Mouse (Mus musculus): ENCODE data around the gene Fhl1. TPM values are rescaled to one million over a fixed set of nuclear protein-coding genes. Genes with fewer than 3 reads are reported as not detected.

The Fhl1 gene
- total RNA-seq, 2 experiments from 2014 or later, result 4.2 TPM; not detected in 1

DNA sequence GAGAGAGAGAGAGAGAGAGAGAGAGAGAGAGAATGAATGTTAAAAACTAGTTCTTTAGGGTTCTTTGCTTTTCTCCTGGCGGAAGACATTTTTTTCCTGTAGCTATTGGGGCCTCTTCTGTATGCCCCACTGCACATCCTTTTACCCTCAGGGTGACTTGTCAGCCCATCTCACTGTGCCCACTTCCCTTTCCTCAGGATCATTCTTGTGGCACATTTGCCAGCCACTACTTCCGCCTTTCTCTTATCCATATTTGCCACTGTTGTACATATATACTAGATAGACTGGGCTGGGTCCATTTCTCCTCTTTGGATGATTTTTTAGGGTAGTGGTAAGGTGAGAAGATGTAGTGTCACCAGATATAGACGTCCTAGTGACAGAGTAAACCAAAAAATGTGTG is 9.8 kb downstream of the Fhl1 start:
- no peak for ATAC-seq (replicated peaks; ENCODE audit: low FRiP score, poor library complexity, severe bottlenecking)

DNA sequence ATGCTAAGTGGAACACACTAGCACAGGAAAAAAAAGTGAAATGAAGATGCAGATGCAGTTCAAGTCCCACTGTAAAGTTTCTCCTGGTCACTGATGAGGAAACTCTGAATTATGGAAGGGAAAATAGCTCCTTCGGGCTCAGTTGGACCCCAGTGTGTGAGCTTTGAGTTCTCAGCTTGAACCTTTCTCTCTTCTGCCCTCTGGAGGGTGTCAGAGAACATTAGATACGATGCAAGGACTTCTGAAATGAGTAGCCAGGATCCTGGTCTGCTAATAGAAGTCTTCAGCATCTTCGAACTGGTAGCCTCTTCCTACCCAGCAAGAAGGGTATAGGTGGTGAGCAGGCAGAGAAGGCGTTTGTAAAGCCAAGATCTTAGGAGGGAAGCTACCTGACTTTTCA is 19.9 kb downstream of the Fhl1 start:
- ATAC-seq (replicated peaks; ENCODE audit: low FRiP score, poor library complexity, severe bottlenecking), result no peak

DNA sequence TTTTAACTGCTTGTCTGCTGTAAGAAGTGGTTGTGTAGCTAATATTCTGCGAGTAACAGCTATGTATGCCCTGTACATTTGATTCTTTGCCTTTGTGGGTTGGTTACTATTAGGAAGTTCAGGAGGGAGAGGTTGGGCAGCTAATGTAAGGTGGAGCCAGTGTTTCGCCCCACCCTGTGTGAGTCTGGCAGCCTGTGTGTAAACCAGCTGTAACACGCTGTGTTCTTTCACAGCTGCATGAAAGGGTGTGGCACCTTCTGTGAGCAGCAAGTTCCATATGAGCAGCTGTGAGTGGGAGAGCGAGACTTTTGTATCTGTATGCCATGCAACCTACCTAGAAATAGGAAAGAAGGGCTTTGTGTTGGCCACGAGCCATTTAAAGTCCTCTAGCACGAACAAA is 20.6 kb downstream of the Fhl1 start:
- no peak for ATAC-seq (replicated peaks; ENCODE audit: low FRiP score, poor library complexity, severe bottlenecking)

DNA sequence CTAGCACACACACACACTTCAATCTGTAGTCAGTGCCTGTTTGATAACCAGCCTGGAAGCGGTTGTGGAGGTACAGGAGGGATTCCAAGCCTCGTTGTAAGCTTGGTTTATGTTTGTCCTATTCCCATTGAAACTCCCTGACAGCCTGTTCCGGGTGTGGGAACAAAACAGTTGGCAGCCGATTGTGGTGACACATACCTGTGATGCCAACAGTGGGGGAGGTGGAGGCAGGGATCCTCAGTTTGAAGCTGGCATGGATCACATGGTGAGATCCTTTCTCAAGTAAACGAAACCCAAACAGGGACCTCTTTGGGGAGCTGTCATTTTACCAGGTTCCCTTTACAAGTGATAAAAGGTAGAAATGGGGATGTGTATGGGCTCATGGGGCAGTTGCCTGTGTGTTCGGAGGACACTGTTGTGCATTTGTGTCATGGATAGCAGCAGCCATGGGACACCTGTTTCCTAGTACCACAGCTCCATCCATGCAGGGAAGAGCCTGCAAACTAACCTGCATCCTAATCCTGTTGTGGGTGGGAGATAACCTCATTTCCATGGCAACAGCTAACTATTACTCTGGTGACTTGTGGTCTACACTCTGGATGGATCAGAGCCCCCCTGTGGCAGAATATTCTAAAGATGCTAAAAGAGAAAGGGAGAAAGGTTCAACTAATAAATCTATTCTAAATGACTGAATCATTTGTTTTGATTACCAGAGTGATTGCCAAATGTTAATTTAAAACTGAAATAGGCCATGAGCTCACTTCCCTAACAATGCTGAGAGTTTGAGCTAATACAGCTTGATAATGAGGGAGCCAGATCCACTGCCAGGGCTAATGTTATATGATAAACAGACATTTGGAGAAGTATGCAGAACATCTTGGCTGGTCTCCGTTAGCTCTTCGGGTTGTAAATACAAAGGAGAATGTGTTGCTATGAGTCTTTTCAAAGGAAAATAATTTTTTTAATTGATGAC is 22.0 kb downstream of the Fhl1 start:
- ATAC-seq (replicated peaks; ENCODE audit: low FRiP score, poor library complexity, severe bottlenecking), result no peak

DNA sequence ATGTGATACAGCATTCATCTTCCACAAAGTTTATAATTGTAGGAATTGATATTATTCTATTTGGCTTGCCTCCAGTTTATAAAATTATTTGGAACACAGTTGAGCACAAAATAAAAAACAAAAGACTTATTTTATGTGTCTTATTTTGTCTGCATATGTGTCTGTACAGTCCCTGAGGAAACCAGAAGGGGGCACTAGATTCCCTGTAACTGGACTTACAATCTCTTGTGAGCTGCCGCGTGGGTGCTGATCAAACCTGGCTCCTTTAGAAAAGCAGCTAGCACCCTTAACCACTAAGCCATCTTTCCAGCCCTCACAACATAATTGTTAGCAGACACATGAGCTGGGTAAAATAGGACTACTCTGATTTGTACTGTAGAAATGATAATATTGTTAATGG is 24.1 kb downstream of the Fhl1 start:
- ATAC-seq (replicated peaks; ENCODE audit: low FRiP score, poor library complexity, severe bottlenecking), result no peak

DNA sequence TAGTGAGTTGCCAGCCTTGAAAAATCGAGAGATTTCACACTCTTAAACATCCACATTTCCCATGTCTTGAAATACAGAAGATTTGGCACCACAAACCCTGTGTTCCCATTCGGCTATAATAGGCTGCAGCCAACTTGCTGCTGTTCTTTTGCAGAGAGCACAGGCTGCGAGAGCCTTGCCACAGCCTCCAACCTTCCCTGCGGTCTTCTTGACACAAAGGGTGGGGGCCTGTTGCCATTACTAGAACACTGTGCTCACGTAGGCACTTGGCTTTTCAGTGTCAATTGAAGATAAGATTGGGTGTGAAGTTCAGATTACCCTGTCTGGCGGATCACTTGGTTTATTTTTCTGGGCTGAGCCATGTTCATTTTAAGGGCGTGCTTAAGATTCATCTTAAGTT is 24.8 kb downstream of the Fhl1 start:
- ATAC-seq (replicated peaks; ENCODE audit: low FRiP score, poor library complexity, severe bottlenecking), result no peak

DNA sequence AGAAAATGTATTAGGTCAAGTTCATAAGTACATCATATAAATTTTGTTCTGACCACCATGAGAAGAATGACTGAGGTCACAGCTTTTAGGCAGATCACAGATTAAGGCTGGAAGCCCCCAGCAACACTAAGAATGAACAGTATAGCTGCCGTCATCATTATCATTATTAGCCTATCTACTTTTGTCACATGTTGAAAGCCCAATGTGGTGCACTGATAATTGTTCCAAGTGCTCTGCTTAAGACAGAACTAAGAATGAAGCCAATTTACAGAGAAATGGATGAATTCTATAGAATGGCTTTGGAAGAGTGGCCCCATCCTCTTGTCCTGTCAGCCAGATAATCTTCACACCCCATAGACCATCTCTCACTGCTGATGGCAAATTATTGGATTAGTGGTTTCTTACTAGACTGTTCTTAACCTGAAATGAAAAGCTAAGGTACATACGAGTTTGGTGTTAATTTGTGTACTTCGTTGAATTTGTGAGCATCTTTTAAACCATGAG is 28.7 kb downstream of the Fhl1 start:
- no peak for ATAC-seq (replicated peaks; ENCODE audit: low FRiP score, poor library complexity, severe bottlenecking)

DNA sequence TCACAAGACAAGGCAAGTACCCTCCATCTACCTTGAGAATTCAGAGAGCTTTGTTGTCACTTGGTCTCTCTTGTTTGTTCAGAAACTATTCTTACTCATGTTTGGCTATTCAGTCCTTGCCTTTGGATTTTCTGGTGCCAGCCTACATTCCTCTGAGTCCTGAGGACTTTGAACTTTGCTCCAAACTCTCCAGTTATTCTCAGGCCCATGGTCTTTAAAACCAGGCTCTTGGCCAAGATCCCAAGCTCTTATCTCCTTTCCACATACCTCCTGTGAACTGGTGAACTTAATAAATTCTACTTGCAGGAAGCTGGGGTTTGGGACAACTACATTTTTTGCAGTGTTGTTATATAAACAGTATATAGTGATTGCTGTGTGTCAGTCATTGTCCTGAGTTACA is 38.3 kb downstream of the Fhl1 start:
- no peak for ATAC-seq (replicated peaks; ENCODE audit: low FRiP score, poor library complexity, severe bottlenecking)

DNA sequence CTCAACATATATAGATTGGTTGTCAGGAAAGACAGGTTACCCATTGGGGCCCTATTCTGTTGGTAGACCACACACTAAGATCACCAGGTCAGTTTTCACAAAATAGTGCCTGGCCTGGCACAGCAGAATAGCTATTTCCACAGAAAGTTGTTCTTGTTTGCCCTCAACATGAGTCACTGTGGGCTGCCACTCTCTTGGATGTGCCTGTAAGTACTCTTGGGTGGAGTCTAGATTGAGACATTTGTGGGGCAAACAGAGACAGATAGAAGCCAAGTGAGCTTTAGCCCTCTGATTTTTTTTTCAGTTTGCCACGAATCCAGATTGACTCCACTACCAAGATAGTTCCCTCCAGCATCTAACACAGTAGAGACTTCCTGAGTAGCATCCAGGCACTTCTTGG is 40.2 kb downstream of the Fhl1 start:
- ATAC-seq (replicated peaks; ENCODE audit: low FRiP score, poor library complexity, severe bottlenecking), result no peak

DNA sequence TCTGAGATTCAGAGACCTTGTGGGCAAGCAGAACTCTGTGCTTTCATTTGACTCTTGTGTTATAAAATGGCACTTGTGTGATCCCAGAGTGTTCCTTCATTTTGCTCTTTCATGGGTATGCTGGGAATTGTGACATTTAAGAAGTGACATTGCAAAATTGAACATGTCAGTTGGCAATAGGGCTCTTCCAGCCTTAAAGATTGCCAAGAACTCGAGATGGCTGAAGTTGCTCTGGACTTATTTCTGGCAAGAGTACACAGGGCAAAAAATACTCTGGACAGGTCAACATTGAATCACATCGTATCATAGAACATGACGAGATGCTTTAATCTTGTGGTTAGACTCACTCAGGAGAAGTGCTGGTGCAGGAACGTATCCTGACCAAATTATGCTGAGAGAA is 41.7 kb downstream of the Fhl1 start:
- no peak for ATAC-seq (replicated peaks; ENCODE audit: low FRiP score, poor library complexity, severe bottlenecking)

DNA sequence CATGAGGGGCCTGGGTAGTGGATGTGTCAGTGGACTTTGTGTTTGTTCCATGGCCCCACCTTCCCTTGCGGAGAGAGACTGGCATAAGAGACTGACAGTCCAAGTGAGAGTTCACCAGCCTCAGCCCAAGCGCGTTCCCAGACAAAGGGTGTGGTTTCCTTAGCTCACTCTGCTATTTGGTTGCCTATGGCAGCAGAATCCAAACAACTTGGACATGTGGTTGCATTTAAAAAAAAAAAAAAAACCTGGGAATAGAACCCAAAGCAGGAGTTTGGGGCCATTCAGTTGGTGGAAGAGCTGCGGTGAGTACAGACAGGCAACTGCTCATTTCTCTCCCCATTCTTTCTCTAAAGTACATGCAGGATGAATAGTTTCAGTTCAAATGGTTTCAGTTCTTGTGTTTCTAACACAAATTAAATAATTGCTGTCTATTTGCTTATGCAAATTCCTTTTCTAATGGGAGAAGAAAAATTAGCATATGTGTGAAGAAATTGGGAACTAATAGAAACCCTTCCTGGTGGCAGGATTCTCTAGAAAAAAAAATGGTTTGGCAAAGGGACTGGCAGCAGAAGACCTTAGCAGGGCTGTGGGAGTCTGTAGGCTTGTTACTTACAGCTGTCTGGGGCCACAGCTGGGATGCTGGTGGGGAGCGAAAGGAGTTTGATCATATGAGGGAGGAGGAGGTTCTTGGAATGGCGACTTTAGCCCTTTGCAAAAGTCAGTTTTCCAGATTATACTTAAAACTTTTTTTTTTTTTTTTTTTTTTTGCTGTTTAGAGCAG is 54.9 kb downstream of the Fhl1 start:
- ATAC-seq (replicated peaks; ENCODE audit: low FRiP score, poor library complexity, severe bottlenecking), result no peak

DNA sequence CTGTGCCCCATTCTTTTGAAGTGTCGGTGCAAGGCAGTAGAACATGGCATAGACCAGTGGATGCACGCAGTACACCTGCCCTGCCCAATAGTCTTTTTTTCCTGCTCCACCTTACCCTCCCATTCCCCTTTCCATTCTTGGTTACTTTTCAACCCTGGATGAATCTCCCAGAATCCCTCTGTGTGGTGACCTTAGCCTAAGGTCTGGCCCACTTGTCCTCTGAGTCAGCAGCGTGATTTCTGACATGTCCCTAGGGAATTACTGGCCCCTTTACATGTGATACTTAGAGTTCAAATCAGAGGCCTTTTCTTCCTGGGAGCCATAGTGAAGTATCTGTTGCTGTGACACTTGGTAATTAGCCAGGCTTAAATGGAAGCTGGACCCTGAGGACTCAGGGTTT is 55.9 kb downstream of the Fhl1 start:
- no peak for ATAC-seq (replicated peaks; ENCODE audit: low FRiP score, poor library complexity, severe bottlenecking)

DNA sequence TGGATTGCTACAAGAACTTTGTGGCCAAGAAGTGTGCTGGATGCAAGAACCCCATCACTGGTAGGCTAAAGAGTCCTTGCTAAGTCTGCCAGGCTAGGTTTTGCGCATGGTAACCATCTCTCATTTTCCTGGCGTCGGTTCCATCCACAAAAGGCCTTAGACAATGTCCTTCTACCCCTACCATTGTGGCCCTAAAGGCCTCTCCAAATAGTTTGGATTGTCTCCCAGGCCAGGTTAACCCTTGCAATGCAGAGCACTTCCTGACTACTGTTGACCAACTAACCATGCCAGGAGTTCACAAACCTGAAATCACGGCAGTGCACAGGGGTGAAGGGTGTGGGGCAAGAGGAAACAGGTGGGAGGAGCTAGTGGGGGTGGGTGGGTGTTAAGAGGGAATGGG is 59.0 kb downstream of the Fhl1 start:
- no peak for ATAC-seq (replicated peaks; ENCODE audit: low FRiP score, poor library complexity, severe bottlenecking)

DNA sequence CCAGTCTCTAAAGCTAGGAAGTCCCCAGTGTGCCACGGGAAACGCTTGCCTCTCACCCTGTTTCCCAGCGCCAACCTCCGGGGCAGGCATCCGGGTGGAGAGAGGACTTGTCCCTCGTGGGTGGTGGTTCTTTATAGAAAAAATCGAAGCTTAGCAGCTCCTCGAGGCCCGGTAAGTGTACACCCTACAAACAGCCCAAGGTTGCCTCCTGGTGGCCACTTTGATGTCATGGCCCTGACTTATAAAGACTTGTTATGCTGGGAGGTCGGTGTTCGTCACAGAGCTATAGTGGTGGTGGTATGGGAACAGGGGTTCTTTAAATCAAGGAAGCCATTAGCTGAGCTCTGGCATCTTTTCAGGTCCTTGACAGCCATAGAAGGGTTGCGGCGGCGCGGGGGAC is 59.7 kb downstream of the Fhl1 start:
- no peak for ATAC-seq (replicated peaks; ENCODE audit: low FRiP score, poor library complexity, severe bottlenecking)

DNA sequence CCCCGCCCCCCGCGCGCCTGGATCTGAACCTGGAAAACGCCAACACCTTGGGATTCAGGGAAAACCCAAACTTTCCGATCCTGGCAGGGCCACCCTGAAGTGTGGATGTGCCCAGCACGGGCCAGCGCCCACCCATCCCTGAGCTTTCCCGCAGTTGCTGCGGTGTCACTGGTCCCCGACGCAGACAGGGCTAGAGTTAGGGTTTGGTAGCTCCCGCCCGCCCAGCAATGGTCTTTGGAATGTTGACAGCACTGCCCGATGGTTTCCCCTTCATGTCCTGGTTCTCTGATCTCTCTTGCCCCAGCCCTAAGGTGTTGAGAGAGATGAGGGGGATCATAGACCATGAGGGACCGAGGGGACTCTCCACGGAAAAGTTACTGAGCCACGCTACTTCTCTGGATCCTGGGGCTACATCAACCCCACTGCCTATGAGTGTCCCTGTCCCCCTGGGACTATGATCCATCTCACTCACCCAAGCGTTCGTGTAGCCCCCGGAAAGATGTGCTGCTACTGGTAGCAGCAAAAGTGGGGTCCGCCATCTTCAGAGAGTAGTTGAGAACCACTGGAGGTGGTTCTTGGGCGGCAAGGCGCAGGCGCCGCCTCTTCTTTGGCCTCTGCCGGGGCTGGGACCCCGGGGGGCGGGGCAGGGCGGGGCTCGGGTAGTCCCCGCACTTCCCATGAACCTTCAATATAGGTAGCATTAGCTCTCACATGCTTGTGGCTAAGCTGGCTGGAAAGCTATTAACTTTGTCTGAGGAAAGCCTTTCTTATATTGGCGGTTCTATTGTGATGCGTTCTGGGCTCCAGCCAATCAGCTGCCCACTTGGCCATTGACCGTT is 90.4 kb downstream of the Fhl1 start, which contains the start of gene Map7d3:
Map7d3 (minus strand) TSS at position 562 of the 839 bp plus-strand sequence.
- no peak for ATAC-seq (replicated peaks; ENCODE audit: low FRiP score, poor library complexity, severe bottlenecking)

DNA sequence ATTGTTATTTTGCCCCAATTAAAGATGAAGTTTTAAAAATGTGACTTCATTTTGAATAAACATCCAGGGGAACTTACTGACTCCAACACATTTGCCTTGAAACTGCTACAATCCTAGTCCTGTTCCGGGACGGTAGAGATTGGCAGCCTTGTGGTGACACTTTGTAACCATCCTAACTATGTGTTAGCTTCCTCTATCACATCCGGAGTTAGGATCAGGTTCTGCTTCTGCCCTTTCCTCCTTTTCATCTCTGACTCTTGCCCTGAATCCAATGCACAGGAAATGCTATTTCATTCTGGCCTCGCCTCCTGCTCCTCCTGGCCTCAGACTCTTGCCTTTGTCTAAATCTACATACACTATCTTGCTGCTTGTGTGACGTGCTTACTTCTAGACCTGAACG is 95.9 kb downstream of the Fhl1 start:
- ATAC-seq (replicated peaks; ENCODE audit: low FRiP score, poor library complexity, severe bottlenecking), result no peak

DNA sequence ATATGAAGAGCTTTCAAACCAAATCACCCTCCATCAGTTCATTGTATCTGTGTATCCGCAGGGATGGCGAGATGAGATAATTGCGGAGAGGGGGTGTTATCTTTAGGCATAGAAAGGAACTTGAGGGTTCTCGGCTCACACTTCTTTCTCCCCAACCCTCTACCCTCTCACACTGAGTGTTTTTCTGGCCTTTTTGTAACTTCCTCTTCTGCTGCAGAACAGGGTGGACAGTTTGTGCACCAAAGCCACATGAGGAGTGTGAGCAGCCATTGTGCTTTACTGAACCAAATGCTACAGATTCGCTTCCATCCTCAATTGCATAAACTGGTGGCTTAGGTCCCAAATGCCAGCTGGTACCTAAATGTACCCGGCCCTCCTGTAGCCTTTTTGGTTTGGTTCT is 104.3 kb downstream of the Fhl1 start:
- no peak for ATAC-seq (replicated peaks; ENCODE audit: low FRiP score, poor library complexity, severe bottlenecking)

DNA sequence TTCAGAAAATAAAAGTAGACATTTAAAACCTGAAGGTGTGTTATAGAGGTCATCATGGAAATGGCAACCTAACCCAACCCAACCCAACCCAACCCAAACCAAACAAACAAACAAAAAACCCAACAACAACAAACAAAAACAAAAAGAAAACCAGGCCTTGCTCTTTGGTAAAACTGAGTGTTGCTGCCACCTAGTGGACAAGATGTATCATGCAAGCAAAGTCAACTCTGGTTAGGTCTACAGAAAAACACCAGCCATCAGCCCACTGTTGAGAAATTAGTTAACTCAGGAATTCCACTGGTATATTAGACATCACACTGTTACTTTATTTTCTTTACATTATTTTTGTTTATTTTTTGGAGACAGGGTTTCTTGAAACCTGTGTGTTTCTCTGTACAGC is 107.8 kb downstream of the Fhl1 start:
- ATAC-seq (replicated peaks; ENCODE audit: low FRiP score, poor library complexity, severe bottlenecking), result no peak

DNA sequence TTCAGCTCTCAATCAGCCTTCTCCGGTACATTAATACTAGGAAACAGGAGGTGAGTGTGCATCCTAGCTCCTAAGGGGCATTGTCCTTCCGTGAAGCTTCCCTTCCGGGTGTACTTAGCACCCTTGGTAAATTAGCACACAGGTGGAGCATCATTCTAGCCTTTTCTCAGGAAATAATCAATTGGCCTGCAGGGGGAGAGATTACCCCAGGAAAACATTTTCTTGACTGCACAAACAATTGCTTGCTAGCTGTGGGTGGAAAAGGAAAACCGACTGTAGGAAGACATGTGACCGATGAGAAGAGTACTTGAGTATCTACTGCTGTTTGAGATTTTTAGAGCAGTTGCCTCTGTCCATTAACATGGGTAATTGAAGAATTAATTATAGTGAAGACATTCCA is 109.7 kb downstream of the Fhl1 start:
- ATAC-seq (replicated peaks; ENCODE audit: low FRiP score, poor library complexity, severe bottlenecking), result no peak
